Mouse (Mus musculus): ENCODE measurements around the gene Alpk1. TPM values are rescaled to one million over a fixed set of nuclear protein-coding genes. Genes with fewer than 3 reads are reported as not detected.

Alpk1 gene
- polyA plus RNA-seq, 1 experiment: 35.4 TPM

DNA sequence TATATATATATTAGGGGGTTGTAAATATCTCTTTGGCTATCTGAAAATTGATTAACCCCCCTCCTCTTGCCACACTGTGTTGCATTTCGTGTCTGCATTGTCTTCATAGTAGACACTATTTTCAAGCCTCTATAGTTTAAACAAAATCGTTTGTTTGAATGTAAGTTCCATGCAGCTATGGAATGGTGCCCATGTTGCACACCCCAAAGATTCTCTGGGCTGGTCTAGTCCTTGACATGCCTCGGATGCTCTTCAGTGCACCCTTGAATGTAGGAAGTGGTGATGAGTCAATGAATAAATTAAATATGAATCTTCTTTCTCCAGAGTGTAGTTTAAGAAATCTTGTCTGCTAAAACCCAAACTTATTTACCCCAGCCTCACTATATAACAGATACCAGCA lies 153.8 kb downstream of the Alpk1 start:
- TF ChIP-seq POLR2A (IDR thresholded peaks at IDR 0.05; ENCODE audit: borderline replicate concordance, low read depth, low read length) (no peak), CTCF (IDR thresholded peaks at IDR 0.05; ENCODE audit: low read depth, low read length) (no peak)
- no peak overlapping the region for H3K27ac ChIP-seq (ENCODE audit: insufficient read depth, low read depth, low read length)
- H3K4me1 ChIP-seq (ENCODE audit: control insufficient read depth, insufficient read depth, low read length): 0 out of 2 replicates have a peak, but pooled peaks cover 5% of the 10 kb centered on the region
- H3K4me3 ChIP-seq (ENCODE audit: insufficient read depth, low read length): no peak overlapping the region

DNA sequence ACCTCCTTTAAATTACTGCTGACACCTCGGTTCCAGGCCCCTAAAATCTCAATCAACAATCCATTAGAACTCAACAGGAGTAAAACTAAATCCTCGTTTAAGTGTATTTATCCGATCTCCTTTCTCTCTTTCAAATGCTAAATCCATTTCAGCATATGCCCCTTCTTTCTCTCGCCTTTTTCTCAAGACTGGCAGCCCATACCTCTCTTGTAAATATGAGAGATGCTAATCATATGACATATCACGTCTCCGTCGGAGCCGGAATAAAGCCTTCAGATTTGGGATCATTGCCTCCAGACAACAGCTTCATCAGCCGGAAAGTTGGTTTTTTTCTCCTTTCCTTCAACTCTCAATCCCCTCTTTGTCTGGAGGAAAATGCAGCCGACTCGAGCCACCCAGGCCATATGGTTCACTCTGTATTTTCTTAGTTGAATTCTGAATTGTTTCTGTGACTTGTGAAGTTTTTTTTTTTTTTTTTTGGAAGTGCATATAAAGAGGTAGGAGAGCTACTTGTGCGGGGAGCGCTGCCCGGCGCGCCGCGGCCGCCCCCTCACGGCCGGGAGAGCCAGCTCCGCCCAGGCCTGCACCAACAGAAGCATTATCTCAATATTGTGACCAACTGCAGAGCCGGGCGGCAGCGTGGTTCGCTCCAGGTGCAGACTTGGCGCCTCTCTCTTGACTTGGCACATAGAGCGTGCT lies 154.5 kb downstream of the Alpk1 start:
- TF ChIP-seq CTCF (IDR thresholded peaks at IDR 0.05; ENCODE audit: low read depth, low read length): no peak
- TF ChIP-seq POLR2A (IDR thresholded peaks at IDR 0.05; ENCODE audit: borderline replicate concordance, low read depth, low read length): no peak
- Histone ChIP-seq H3K4me1 (ENCODE audit: control insufficient read depth, insufficient read depth, low read length) (0 out of 2 replicates have a peak, but pooled peaks cover 2% of the 10 kb centered on the region), H3K27ac (ENCODE audit: insufficient read depth, low read depth, low read length) (no peak overlapping the region), H3K4me3 (ENCODE audit: insufficient read depth, low read length) (peak overlapping the region; percentile 40)

DNA sequence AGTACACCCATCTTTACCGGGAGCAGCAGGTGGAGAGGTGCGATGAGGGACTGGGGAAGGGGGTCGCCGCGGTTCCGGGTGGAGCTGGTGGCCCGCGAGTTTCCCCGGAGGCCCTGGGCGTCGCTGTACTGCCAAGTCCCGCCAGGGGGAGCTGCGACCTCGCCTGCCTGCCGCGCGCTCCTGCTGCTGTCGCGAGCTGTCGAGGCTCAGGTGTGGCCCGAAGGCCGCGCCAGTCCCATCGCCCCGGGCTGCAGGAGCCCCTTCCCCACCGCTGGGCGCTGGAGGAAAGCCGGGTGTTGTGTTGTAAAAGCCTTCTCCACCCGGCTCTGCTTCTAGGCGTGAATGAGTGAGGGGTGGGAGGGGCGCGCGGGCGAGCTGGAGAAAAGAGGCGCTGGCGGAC lies 155.0 kb downstream of the Alpk1 start:
- TF ChIP-seq CTCF (IDR thresholded peaks at IDR 0.05; ENCODE audit: low read depth, low read length) (peak; percentile 68), POLR2A (IDR thresholded peaks at IDR 0.05; ENCODE audit: borderline replicate concordance, low read depth, low read length) (no peak)

More for the DNA sequence above, 155.0 kb downstream of the Alpk1 start:
- Histone ChIP-seq H3K27ac (ENCODE audit: insufficient read depth, low read depth, low read length) (no peak overlapping the region), H3K4me3 (ENCODE audit: insufficient read depth, low read length) (peak overlapping the region; percentile 40), H3K4me1 (ENCODE audit: control insufficient read depth, insufficient read depth, low read length) (0 out of 2 replicates have a peak, but pooled peaks cover 2% of the 10 kb centered on the region)

Other genes starting within 250 kb of the Alpk1 start
- gene Larp7, start 227.2 kb downstream of the Alpk1 start, polyA plus RNA-seq (2012; ENCODE audit: insufficient read depth, insufficient read length, missing spikeins): 34.0 and 36.3 TPM in 2 replicates
- gene Zgrf1, start 227.0 kb downstream of the Alpk1 start, polyA plus RNA-seq (2012; ENCODE audit: insufficient read depth, insufficient read length, missing spikeins): 3.5 and 5.0 TPM in 2 replicates
- gene Neurog2, start 147.4 kb downstream of the Alpk1 start, polyA plus RNA-seq (2012; ENCODE audit: insufficient read depth, insufficient read length, missing spikeins): not detected in 2 replicates
- 97.9 and 112 TPM in 2 replicates for gene Tifa, start 9.3 kb upstream of the Alpk1 start, polyA plus RNA-seq (2012; ENCODE audit: insufficient read depth, insufficient read length, missing spikeins)
- gene Ap1ar, start 57.0 kb upstream of the Alpk1 start, polyA plus RNA-seq (2012; ENCODE audit: insufficient read depth, insufficient read length, missing spikeins): 28.0 and 28.4 TPM in 2 replicates
- 23.7 and 25.2 TPM in 2 replicates for gene Fam241a, start 115.8 kb upstream of the Alpk1 start, polyA plus RNA-seq (2012; ENCODE audit: insufficient read depth, insufficient read length, missing spikeins)